Mouse (Mus musculus): Measurements from ENCODE around the gene Fbxw11.

DNA sequence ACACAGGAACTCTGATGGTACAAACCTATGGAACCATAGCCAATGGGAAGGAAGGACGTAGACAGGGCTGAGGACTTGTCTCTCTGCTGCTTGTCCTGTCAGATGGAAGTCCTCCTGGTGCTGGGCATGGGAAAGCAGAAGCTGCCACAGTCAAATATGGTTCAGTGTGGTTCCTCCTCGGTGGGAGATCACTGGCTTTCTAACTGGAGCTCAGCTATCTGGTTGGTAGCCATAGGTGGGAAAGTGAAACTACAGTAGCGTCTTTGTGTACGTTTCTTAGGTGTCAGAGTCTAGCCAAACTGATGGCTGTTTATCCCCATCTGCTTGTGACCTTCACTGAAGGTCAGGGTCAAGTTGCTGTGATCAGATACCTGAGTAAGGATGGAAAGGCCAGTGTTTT, 29.0 kb downstream of the Fbxw11 start:
- TF ChIP-seq CTCF (IDR thresholded peaks at IDR 0.05; ENCODE audit: extremely low read depth, insufficient read depth, insufficient read length, insufficient replicate concordance), result no peak
- TF ChIP-seq POLR2A (IDR thresholded peaks at IDR 0.05; ENCODE audit: low read depth, low read length), result no peak
